Mouse (Mus musculus) C2C12 (cell line): ENCODE measurements around the gene Hpcal1.

Experiments used
- CEBPB ChIP-seq: IDR thresholded peaks from one replicate; pipeline ENCODE4 v1.6.1; 2011; ENCODE audit warnings: low read depth, mild to moderate bottlenecking, control low read depth, moderate library complexity
- CTCF ChIP-seq: IDR thresholded peaks from one replicate; pipeline ENCODE4 v1.5.1; 2011; ENCODE audit not compliant: control insufficient read depth, insufficient read depth, insufficient read length
- FOSL1 ChIP-seq: IDR thresholded peaks from one replicate; pipeline ENCODE4 v1.8.0; 2011; ENCODE audit warnings: mild to moderate bottlenecking, low read length; ENCODE audit not compliant: poor library complexity, insufficient read depth, severe bottlenecking
- MAX ChIP-seq: IDR thresholded peaks from one replicate; pipeline ENCODE4 v1.6.1; 2011; ENCODE audit warnings: mild to moderate bottlenecking, control low read depth
- MYOD1 ChIP-seq: IDR thresholded peaks from one replicate; pipeline ENCODE4 v1.6.1; 2011; ENCODE audit warnings: low read depth; ENCODE audit not compliant: control insufficient read depth, insufficient read length
- MYOG ChIP-seq: IDR thresholded peaks from one replicate; pipeline ENCODE4 v1.6.1; 2011; ENCODE audit not compliant: control insufficient read depth, insufficient read length; ENCODE audit errors: extremely low read depth
- USF1 ChIP-seq: IDR thresholded peaks from one replicate; pipeline ENCODE4 v1.6.1; 2011; ENCODE audit warnings: low read depth, mild to moderate bottlenecking, control low read depth, moderate library complexity

DNA sequence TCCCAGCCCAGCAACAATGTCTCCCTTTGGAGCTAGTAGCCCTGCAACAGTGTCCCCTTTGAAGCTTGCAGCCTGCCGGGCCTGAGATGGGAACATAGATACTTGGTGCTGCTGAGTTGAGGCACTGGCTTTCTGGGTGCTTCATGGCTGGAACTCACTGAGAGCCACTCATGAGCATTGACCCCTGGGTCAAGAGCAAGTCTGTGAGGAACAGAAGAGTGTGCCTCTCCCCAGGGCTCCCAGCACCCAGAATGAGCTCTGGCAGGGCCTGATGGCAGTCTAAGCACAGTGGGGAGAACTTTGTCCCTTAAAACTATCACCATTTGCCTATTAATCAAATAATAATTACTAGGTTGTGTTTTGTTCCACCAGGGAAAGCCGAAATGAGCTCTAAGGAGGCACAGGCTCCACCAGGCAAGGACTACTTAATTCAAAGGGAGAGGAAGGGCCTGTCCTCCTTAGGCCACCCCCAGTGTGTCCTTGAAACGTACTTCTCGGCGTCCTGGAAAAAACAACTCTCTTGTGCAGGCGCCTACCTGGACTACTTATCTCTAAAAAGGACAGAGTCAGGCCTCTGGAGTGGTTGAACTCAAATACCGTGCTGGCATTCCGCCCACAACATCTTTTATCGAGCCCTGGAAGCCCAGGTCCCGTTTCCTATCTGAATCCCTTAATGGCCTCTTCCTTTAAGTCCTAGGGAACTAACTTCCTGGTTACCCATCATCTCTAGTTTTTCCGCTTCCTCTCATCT, 52.1 kb downstream of the Hpcal1 start:
- TF ChIP-seq MAX, result no peak
- TF ChIP-seq CTCF, result no peak
- no peak for TF ChIP-seq MYOD1
- no peak for TF ChIP-seq USF1
- TF ChIP-seq CEBPB, result no peak
- TF ChIP-seq MYOG, result no peak
- no peak for TF ChIP-seq FOSL1
